Mouse (Mus musculus) midbrain, embryonic 14.5 days (tissue): ENCODE measurements around the gene Cchcr1. TPM values are rescaled to one million over a fixed set of nuclear protein-coding genes. Genes with fewer than 3 reads are reported as not detected.
A peak's percentile ranks its signal among the peaks of the same experiment; 100 is the strongest.

ENCODE experiments used
- ATAC-seq: fragments of 200-750 bp; cut with Nextera tagmentation; 2 replicates; pipeline ENCODE4 v1.8.0; 2017; ENCODE audit warnings: moderate number of reproducible peaks, moderate library complexity; ENCODE audit not compliant: low FRiP score, low TSS enrichment
- DNase-seq: peaks from one replicate; pipeline ENCODE4 v3.0.0-alpha.2; 2015
- H3K27ac ChIP-seq: fragments of 300-500 bp; sonication (generic); replicated peaks from 2 replicates; pipeline ENCODE4 v1.5.1; 2014; ENCODE audit warnings: mild to moderate bottlenecking, low read depth, low read length, moderate library complexity
- H3K27me3 ChIP-seq: fragments of 300-500 bp; sonication (generic); 2 replicates; pipeline ENCODE4 v1.6.1; 2014; ENCODE audit warnings: low read length, control low read depth, mixed read lengths; ENCODE audit not compliant: control insufficient read depth, insufficient read depth
- H3K36me3 ChIP-seq: fragments of 300-500 bp; sonication (generic); 2 replicates; pipeline ENCODE4 v1.6.1; 2014; ENCODE audit warnings: low read length, control low read depth; ENCODE audit not compliant: control insufficient read depth, insufficient read depth
- H3K4me1 ChIP-seq: fragments of 300-500 bp; sonication (generic); 2 replicates; pipeline ENCODE4 v1.6.1; 2014; ENCODE audit warnings: mild to moderate bottlenecking, antibody characterized with exemption, low read length, control low read depth; ENCODE audit not compliant: control insufficient read depth, insufficient read depth
- H3K4me2 ChIP-seq: fragments of 300-500 bp; sonication (generic); 2 replicates; pipeline ENCODE4 v1.6.1; 2014; ENCODE audit warnings: mild to moderate bottlenecking, low read length, moderate library complexity
- H3K4me3 ChIP-seq: fragments of 300-500 bp; sonication (generic); replicated peaks from 2 replicates; pipeline ENCODE4 v1.5.1; 2014; ENCODE audit warnings: low read depth, low read length
- H3K9ac ChIP-seq: fragments of 300-500 bp; sonication (generic); replicated peaks from 2 replicates; pipeline ENCODE4 v1.6.1; 2014; ENCODE audit warnings: mild to moderate bottlenecking, low read length, moderate library complexity
- H3K9me3 ChIP-seq: fragments of 300-500 bp; sonication (generic); 2 replicates; pipeline ENCODE4 v1.6.1; 2016; ENCODE audit warnings: low read length, control low read depth, mixed read lengths; ENCODE audit not compliant: control insufficient read depth
- WGBS: fragments of 180-500 bp; shearing (Covaris S2); extraction: QIAGEN DNeasy Blood & Tissue Kit; methylation state at CpG from one replicate; pipeline ENCODE4 v1.1.7; 2014; 5-methylcytosine and 5-hydroxymethylcytosine counted together
- polyA plus RNA-seq: library from polyadenylated mRNA; unstranded; fragments of >200 nt; fragmentation: Nextera tagmentation; extraction: Ambion mirVana; gene quantifications from 2 replicates; pipeline ENCODE4 v1.2.1, GENCODE M21; 2014

Gene Cchcr1
- polyA plus RNA-seq, 1 experiment from 2014 or later = 3.4 TPM

DNA sequence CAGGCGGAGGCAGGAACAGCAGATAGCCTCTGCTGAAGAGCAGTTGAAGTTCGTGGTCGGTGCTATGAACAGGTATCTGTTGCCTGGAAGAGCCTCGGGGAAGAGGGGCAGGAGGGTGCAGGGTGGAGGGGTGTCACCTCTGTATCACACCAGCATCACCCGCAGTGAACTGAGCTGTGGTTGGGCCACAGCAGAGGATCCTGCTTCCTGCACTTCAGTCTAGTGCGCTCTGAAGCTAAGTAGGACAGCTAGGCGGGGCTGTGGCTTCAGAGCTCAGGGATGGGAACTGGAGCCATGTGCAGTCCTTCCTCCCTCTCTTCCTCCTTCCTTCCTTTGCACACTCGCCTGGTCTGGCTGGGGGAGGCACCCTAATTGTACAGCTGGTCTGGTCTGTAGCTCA, 9.7 kb downstream of the Cchcr1 start:
- no peak overlapping the region for H3K27ac ChIP-seq
- no peak for DNase-seq
- 0 out of 2 replicates have a peak, but pooled peaks cover 7% of the 10 kb centered on the region for H3K36me3 ChIP-seq
- H3K4me3 ChIP-seq = no peak overlapping the region
- no peak for ATAC-seq
- no peaks in the 10 kb centered on the region for H3K4me1 ChIP-seq
- no peak overlapping the region for H3K9ac ChIP-seq
- H3K9me3 ChIP-seq = no peaks in the 10 kb centered on the region
- no peak overlapping the region for H3K4me2 ChIP-seq
- H3K27me3 ChIP-seq = no peaks in the 10 kb centered on the region
- WGBS = 80% methylated on average over 8 of the region's 8 CpGs

- 17% methylated on average over 3 of the region's 3 CpGs for WGBS
- ATAC-seq (no peak), DNase-seq (no peak)
- Histone ChIP-seq H3K4me1 (no peaks in the 10 kb centered on the region), H3K4me2 (no peak overlapping the region), H3K9me3 (no peaks in the 10 kb centered on the region), H3K4me3 (no peak overlapping the region), H3K27me3 (no peaks in the 10 kb centered on the region), H3K36me3 (no peaks in the 10 kb centered on the region), H3K9ac (no peak overlapping the region), H3K27ac (no peak overlapping the region)
Measured at GRCm38 (mm10) chr17:35532360-35532759, 15.5 kb downstream of the Cchcr1 start.

DNA sequence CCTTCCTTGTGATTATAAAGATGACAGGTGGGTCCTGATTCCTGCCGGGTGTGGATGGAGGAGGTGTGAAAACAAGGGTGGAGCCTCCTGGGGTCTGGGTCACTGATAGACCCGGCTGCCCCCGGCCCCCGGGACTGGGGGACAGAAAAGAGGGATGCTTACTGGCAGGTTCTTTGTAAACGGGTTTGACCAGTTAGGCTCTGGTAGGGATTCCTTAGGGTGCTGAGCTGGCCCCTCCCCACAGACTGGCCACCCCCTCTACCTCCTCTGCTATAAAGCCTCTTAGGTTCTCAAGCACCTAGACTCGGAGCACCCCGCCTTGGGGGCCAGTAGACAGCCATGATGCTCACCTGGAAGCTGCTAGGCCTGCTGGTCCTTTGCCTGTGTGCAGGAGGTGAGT, 16.0 kb downstream of the Cchcr1 start, which contains the start of gene Psors1c2:
TSS of gene Psors1c2 (plus strand) at position 301 of the 400 bp plus-strand sequence.
- 57% methylated on average over 7 of the region's 7 CpGs for WGBS
- H3K36me3 ChIP-seq = no peaks in the 10 kb centered on the region
- DNase-seq (no peak), ATAC-seq (no peak)
- no peaks in the 10 kb centered on the region for H3K27me3 ChIP-seq
- H3K4me3 ChIP-seq = no peak within 1 kb of the TSS
- H3K27ac ChIP-seq = no peak within 1 kb of the TSS
- H3K9me3 ChIP-seq = no peaks in the 10 kb centered on the region
- H3K9ac ChIP-seq = no peak within 1 kb of the TSS
- H3K4me1 ChIP-seq = no peaks in the 10 kb centered on the region
- no peak within 1 kb of the TSS for H3K4me2 ChIP-seq

DNA sequence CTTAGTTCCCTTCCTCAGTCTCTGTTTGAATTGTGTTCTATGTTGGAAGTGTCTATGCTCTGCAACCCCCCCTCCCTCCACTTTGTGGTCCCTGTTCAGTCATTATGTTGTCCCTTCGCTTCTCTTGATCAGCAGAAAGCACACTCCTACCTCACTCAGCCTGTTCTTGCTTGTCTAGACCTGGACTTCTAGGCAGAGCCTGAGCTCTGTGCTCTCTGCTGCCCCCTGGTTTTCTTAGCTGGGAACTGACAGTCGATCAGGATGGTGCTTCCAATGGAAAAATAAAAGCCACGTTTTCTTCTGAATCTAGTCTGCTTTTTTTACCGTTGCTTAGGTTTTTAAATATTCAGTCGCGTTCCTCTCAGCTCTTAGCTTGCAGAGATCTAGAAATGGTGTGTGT, 17.4 kb downstream of the Cchcr1 start:
- peak; percentile 92 for DNase-seq
- no peaks in the 10 kb centered on the region for H3K9me3 ChIP-seq
- H3K27me3 ChIP-seq = no peaks in the 10 kb centered on the region
- no peaks in the 10 kb centered on the region for H3K4me1 ChIP-seq
- no peak overlapping the region for H3K4me2 ChIP-seq
- 12% methylated on average over 6 of the region's 6 CpGs for WGBS
- H3K9ac ChIP-seq = no peak overlapping the region
- ATAC-seq = 0 out of 2 replicates have a peak, but pooled peaks have one; percentile 34
- H3K4me3 ChIP-seq = no peak overlapping the region
- no peak overlapping the region for H3K27ac ChIP-seq
- no peaks in the 10 kb centered on the region for H3K36me3 ChIP-seq

GRCm38 (mm10) chr17:35537421-35537820, 20.5 kb downstream of the Cchcr1 start:
- Histone ChIP-seq H3K36me3 (no peaks in the 10 kb centered on the region), H3K27me3 (no peaks in the 10 kb centered on the region), H3K9me3 (no peaks in the 10 kb centered on the region), H3K27ac (no peak overlapping the region), H3K4me2 (no peak overlapping the region), H3K4me3 (no peak overlapping the region), H3K4me1 (no peaks in the 10 kb centered on the region), H3K9ac (no peak overlapping the region)
- ATAC-seq (no peak), DNase-seq (no peak)
- 87% methylated on average over 4 of the region's 4 CpGs for WGBS

DNA sequence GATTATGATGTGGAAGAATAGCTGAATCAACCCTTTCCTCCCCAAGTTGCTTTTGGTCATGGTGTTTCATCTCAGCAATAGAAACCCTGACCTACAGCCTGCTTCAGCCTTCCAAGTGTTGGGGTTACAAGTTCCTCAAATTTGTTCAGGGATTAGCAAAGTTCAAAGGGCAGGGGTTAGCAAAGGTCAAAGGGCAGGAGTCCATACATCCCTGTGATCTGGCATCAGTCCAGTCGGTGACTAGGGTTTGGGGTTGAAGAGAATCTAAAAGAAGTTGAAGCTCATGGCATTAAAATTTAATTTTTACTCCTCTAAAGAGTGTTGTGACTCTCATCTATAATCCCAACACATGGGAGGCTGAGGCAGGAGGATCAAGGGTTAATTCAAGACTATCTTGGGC, 21.6 kb downstream of the Cchcr1 start:
- Histone ChIP-seq H3K4me3 (no peak overlapping the region), H3K4me1 (0 out of 2 replicates have a peak, but pooled peaks cover 6% of the 10 kb centered on the region), H3K27ac (no peak overlapping the region), H3K9me3 (no peaks in the 10 kb centered on the region), H3K9ac (no peak overlapping the region), H3K27me3 (no peaks in the 10 kb centered on the region), H3K4me2 (no peak overlapping the region), H3K36me3 (no peaks in the 10 kb centered on the region)
- ATAC-seq (no peak), DNase-seq (no peak)
- 76% methylated on average over 1 of the region's 1 CpGs for WGBS

DNA sequence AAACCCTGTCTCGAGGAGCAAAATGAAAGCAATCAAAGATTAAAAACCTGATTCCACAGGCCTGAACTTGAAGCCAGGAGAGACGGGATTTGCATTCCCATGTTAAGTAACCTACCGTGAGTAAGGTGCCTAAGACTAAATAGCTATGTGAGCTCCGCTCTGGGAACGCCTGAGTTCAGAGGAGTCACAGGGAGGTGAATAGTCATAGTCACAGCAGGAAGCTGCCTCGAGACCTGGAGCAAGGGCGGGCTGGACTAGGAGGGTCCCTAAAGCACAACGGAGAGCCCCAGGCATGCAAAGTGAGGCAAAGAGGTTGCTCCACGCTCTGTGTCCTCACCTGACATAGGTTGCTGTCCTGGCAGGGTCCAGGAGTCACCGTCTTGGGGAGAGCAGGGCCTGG, 22.6 kb downstream of the Cchcr1 start:
- H3K9me3 ChIP-seq = no peaks in the 10 kb centered on the region
- no peak for ATAC-seq

GRCm38 (mm10) chr17:35542761-35543411, 26.0 kb downstream of the Cchcr1 start:
- H3K36me3 ChIP-seq = no peaks in the 10 kb centered on the region
- no peaks in the 10 kb centered on the region for H3K27me3 ChIP-seq
- peak overlapping the region; percentile 39; the same call in 1 of the 2 replicates for H3K27ac ChIP-seq
- H3K4me2 ChIP-seq = peak overlapping the region; percentile 29
- H3K4me3 ChIP-seq = no peak overlapping the region
- DNase-seq (no peak), ATAC-seq (no peak)
- 74% methylated on average over 15 of the region's 15 CpGs for WGBS
- H3K9me3 ChIP-seq = no peaks in the 10 kb centered on the region
- H3K4me1 ChIP-seq = 0 out of 2 replicates have a peak, but pooled peaks cover 6% of the 10 kb centered on the region
- no peak overlapping the region for H3K9ac ChIP-seq

More for the DNA sequence above, 22.6 kb downstream of the Cchcr1 start:
- no peak overlapping the region for H3K4me3 ChIP-seq
- no peak overlapping the region for H3K4me2 ChIP-seq
- no peaks in the 10 kb centered on the region for H3K36me3 ChIP-seq
- 0 out of 2 replicates have a peak, but pooled peaks cover 6% of the 10 kb centered on the region for H3K4me1 ChIP-seq
- DNase-seq = no peak
- H3K27me3 ChIP-seq = no peaks in the 10 kb centered on the region
- H3K9ac ChIP-seq = no peak overlapping the region
- 54% methylated on average over 10 of the region's 10 CpGs for WGBS
- H3K27ac ChIP-seq = no peak overlapping the region

GRCm38 (mm10) chr17:35543412-35543861, 26.5 kb downstream of the Cchcr1 start:
- Histone ChIP-seq H3K4me3 (no peak overlapping the region), H3K9ac (no peak overlapping the region), H3K4me1 (0 out of 2 replicates have a peak, but pooled peaks cover 6% of the 10 kb centered on the region), H3K27me3 (no peaks in the 10 kb centered on the region), H3K9me3 (no peaks in the 10 kb centered on the region), H3K27ac (0 out of 2 replicates have a peak overlapping the region, but pooled peaks have one; percentile 39), H3K36me3 (no peaks in the 10 kb centered on the region), H3K4me2 (peak overlapping the region; percentile 29)
- WGBS = 9% methylated on average over 14 of the region's 14 CpGs
- DNase-seq (peak; percentile 54), ATAC-seq (peak; percentile 62; the same call in 1 of the 2 replicates)
